Mouse (Mus musculus) testis, adult 2 months (tissue): ENCODE measurements around the gene Gm9745.
"Not testable (repeated sequence)": the region's sequence is repeated elsewhere in the genome, so short reads cannot be mapped to it uniquely, and the experiment has no call there.

Source experiments
- CTCF ChIP-seq: fragments of 200-500 bp; IDR thresholded peaks from 2 replicates; pipeline ENCODE4 v1.5.1; 2012; ENCODE audit warnings: low read depth, mild to moderate bottlenecking, inconsistent platforms, low read length, moderate library complexity; ENCODE audit not compliant: control insufficient read depth, insufficient read depth, insufficient replicate concordance
- POLR2A ChIP-seq: fragments of 200-500 bp; IDR thresholded peaks from 2 replicates; pipeline ENCODE4 v1.6.1; 2012; ENCODE audit warnings: low read depth, mild to moderate bottlenecking, inconsistent platforms, low read length, moderate library complexity; ENCODE audit not compliant: control insufficient read depth

- not testable (repeated sequence) for TF ChIP-seq CTCF, POLR2A
These were observed 34.1 kb downstream of the Gm9745 start for GRCm38 (mm10) chr13:8913890-8914289.
